Mouse (Mus musculus): ENCODE measurements around the gene Smpd2. TPM values are rescaled to one million over a fixed set of nuclear protein-coding genes. Genes with fewer than 3 reads are reported as not detected.

Gene Smpd2
- polyA plus RNA-seq, 1 experiment from 2014 or later: 34.3 TPM

- 59% methylated on average over 18 of the region's 18 CpGs for WGBS
- H3K9ac ChIP-seq (replicated peaks; ENCODE audit: low read depth, low read length): peak overlapping the region; percentile 83
- H3K27ac ChIP-seq (ENCODE audit: low read depth, low read length): no peak overlapping the region
- peak overlapping the region; percentile 75 for H3K4me2 ChIP-seq (ENCODE audit: low read depth, low read length)
- peaks cover 17% of the 10 kb centered on the region for H3K4me1 ChIP-seq (ENCODE audit: control insufficient read depth, insufficient read depth, low read length)
- H3K36me3 ChIP-seq (ENCODE audit: control insufficient read depth, insufficient read depth, low read length): 0 out of 2 replicates have a peak, but pooled peaks cover 3% of the 10 kb centered on the region
- ATAC-seq (ENCODE audit: low read depth): peak; percentile 21
- no peaks in the 10 kb centered on the region for H3K9me3 ChIP-seq (ENCODE audit: control insufficient read depth, low read length)
- H3K4me3 ChIP-seq (ENCODE audit: low read depth, low read length): peak overlapping the region; percentile 90
- H3K27me3 ChIP-seq (ENCODE audit: control insufficient read depth, insufficient read depth, low read length): no peaks in the 10 kb centered on the region
Measured at GRCm38 (mm10) chr10:41450780-41451522, 39.2 kb downstream of the Smpd2 start.

DNA sequence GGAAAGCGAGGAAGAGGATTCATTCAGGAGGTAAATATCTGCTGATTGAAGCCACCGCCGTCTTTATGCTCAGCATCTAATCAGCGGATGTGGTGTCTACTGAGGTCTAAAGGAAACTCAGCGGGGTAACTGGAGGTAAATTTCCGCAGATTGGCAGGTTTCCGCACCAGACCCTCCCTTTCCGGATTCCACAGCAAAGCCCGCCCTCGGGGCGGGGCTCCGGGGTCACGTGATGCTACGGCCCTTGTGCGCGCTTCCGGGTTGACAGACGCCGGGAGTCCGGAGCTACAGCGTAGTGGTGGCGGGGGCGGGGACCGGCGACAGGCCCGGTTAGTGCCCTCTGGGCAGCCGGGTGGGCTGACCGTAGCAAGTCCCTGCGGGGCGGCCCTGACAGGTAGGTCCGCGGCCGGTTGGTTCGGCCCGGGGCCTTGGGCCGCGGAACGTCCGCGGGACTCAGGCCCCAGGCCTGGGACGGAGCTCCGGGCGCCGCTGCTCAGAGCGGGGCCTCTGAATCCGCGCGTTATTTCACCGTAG lies 40.0 kb downstream of the Smpd2 start, which contains the start of gene Zbtb24:
Gene Zbtb24, plus strand, starts transcription at position 247 of the 534 bp plus-strand sequence.
- peak within 1 kb of the TSS; percentile 90 for H3K4me3 ChIP-seq (ENCODE audit: low read depth, low read length)
- no peaks in the 10 kb centered on the region for H3K9me3 ChIP-seq (ENCODE audit: control insufficient read depth, low read length)
- peak within 1 kb of the TSS; percentile 75 for H3K4me2 ChIP-seq (ENCODE audit: low read depth, low read length)
- under 1% methylated on average over 49 of the region's 49 CpGs for WGBS
- H3K36me3 ChIP-seq (ENCODE audit: control insufficient read depth, insufficient read depth, low read length): 0 out of 2 replicates have a peak, but pooled peaks cover 3% of the 10 kb centered on the region
- no peaks in the 10 kb centered on the region for H3K27me3 ChIP-seq (ENCODE audit: control insufficient read depth, insufficient read depth, low read length)
- H3K9ac ChIP-seq (replicated peaks; ENCODE audit: low read depth, low read length): peak within 1 kb of the TSS; percentile 83
- ATAC-seq (ENCODE audit: low read depth): peak; percentile 96
- peak within 1 kb of the TSS; percentile 83 for H3K27ac ChIP-seq (ENCODE audit: low read depth, low read length)
- peaks cover 17% of the 10 kb centered on the region for H3K4me1 ChIP-seq (ENCODE audit: control insufficient read depth, insufficient read depth, low read length)

DNA sequence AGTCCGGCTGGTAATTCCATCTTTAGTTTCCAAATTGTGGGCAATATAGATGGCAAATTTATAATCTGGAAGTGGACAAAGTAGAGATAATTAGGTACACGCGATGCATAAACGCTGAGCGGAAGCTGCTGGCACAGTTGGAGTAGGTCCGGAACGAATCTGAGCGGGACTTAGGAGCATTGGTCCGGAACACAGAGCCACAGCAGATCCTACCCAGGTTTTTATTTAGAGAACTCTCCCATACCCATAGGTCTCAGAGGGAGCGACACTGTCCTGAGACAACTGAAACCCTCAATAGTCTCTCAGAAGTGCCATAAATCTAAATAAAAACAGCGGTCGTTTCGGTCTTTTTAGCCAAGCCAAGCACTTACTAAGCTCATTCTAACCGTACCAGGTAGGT lies 40.5 kb downstream of the Smpd2 start:
- Histone ChIP-seq H3K36me3 (ENCODE audit: control insufficient read depth, insufficient read depth, low read length) (0 out of 2 replicates have a peak, but pooled peaks cover 3% of the 10 kb centered on the region), H3K4me2 (ENCODE audit: low read depth, low read length) (peak overlapping the region; percentile 75), H3K27me3 (ENCODE audit: control insufficient read depth, insufficient read depth, low read length) (no peaks in the 10 kb centered on the region), H3K9ac (replicated peaks; ENCODE audit: low read depth, low read length) (peak overlapping the region; percentile 83), H3K4me3 (ENCODE audit: low read depth, low read length) (peak overlapping the region; percentile 90), H3K27ac (ENCODE audit: low read depth, low read length) (peak overlapping the region; percentile 83), H3K4me1 (ENCODE audit: control insufficient read depth, insufficient read depth, low read length) (peaks cover 17% of the 10 kb centered on the region), H3K9me3 (ENCODE audit: control insufficient read depth, low read length) (no peaks in the 10 kb centered on the region)
- 7% methylated on average over 14 of the region's 14 CpGs for WGBS
- ATAC-seq (ENCODE audit: low read depth): peak; percentile 81

DNA sequence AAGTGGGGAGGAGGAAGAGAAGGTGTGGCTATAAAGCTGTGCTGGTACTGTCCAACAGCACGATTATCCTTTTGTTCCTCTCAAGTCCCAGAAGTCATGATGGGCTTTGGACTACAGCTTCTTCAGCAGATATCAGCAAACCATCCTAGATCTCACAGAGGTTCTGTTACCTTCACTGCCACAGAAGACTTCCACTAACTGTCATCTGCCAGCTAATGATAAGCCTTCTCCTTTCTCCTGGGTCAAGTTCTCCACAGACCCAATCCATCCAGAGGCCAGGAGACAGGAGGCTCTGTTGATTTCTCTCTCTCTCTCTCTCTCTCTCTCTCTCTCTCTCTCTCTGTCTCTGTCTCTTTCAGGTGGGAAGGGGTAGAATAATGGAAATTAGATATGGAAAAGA lies 42.0 kb downstream of the Smpd2 start:
- WGBS: 82% methylated on average over 1 of the region's 1 CpGs
- Histone ChIP-seq H3K4me2 (ENCODE audit: low read depth, low read length) (no peak overlapping the region), H3K27ac (ENCODE audit: low read depth, low read length) (no peak overlapping the region), H3K27me3 (ENCODE audit: control insufficient read depth, insufficient read depth, low read length) (no peaks in the 10 kb centered on the region), H3K4me3 (ENCODE audit: low read depth, low read length) (no peak overlapping the region), H3K36me3 (ENCODE audit: control insufficient read depth, insufficient read depth, low read length) (no peaks in the 10 kb centered on the region), H3K9ac (replicated peaks; ENCODE audit: low read depth, low read length) (no peak overlapping the region), H3K9me3 (ENCODE audit: control insufficient read depth, low read length) (no peaks in the 10 kb centered on the region), H3K4me1 (ENCODE audit: control insufficient read depth, insufficient read depth, low read length) (peaks cover 14% of the 10 kb centered on the region)
- no peak for ATAC-seq (ENCODE audit: low read depth)

Other genes starting within 250 kb of the Smpd2 start
- 36.4 and 36.6 TPM in 2 replicates for gene Fig4, start 187.1 kb downstream of the Smpd2 start, polyA plus RNA-seq (2014; fragmentation: Nextera tagmentation; extraction: Ambion mirVana)
- 0.08 and 0.20 TPM in 2 replicates for gene Ak9, start 186.4 kb downstream of the Smpd2 start, polyA plus RNA-seq (2014; fragmentation: Nextera tagmentation; extraction: Ambion mirVana)
- gene Zbtb24, start 40.0 kb downstream of the Smpd2 start, polyA plus RNA-seq (2014; fragmentation: Nextera tagmentation; extraction: Ambion mirVana): 16.9 and 20.0 TPM in 2 replicates
- gene Mical1, start 14.1 kb downstream of the Smpd2 start, polyA plus RNA-seq (2014; fragmentation: Nextera tagmentation; extraction: Ambion mirVana): 19.8 and 31.9 TPM in 2 replicates
- gene Ppil6, start 70 bp upstream of the Smpd2 start, polyA plus RNA-seq (2014; fragmentation: Nextera tagmentation; extraction: Ambion mirVana): 1.7 and 3.5 TPM in 2 replicates
- gene Cd164, start 29.0 kb upstream of the Smpd2 start, polyA plus RNA-seq (2014; fragmentation: Nextera tagmentation; extraction: Ambion mirVana): 44.6 and 65.9 TPM in 2 replicates
- 1.4 and 2.6 TPM in 2 replicates for gene Ccdc162, start 226.3 kb upstream of the Smpd2 start, polyA plus RNA-seq (2014; fragmentation: Nextera tagmentation; extraction: Ambion mirVana)